Mouse (Mus musculus) forebrain, embryonic 13.5 days (tissue): ENCODE measurements at regions not wholly inside any gene's neighbourhood (a gene's known extent, or its start where the extent isn't known, plus 50 kb on each side); places are given as distances from the start of the nearest gene placed in this dataset.
A peak's percentile ranks its signal among the peaks of the same experiment; 100 is the strongest.

ENCODE experiments used
- ATAC-seq: fragments of 200-750 bp; cut with Nextera tagmentation; 2 replicates; pipeline ENCODE4 v1.8.0; 2017
- H3K27ac ChIP-seq: fragments of 300-500 bp; sonication (generic); 2 replicates; pipeline ENCODE4 v1.5.1; 2015; ENCODE audit warnings: inconsistent platforms, mild to moderate bottlenecking, moderate library complexity
- H3K27me3 ChIP-seq: fragments of 300-500 bp; sonication (generic); 2 replicates; pipeline ENCODE4 v1.6.1; 2015; ENCODE audit warnings: mild to moderate bottlenecking, inconsistent platforms
- H3K36me3 ChIP-seq: fragments of 300-500 bp; sonication (generic); 2 replicates; pipeline ENCODE4 v1.6.1; 2015; ENCODE audit warnings: mild to moderate bottlenecking, inconsistent platforms; ENCODE audit not compliant: poor library complexity, severe bottlenecking
- H3K4me1 ChIP-seq: fragments of 300-500 bp; sonication (generic); 2 replicates; pipeline ENCODE4 v1.6.1; 2015; ENCODE audit warnings: inconsistent platforms
- H3K4me2 ChIP-seq: fragments of 300-500 bp; sonication (generic); 2 replicates; pipeline ENCODE4 v1.6.1; 2015; ENCODE audit warnings: inconsistent platforms, mild to moderate bottlenecking, moderate library complexity
- H3K4me3 ChIP-seq: fragments of 300-500 bp; sonication (generic); 2 replicates; pipeline ENCODE4 v1.5.1; 2015; ENCODE audit warnings: mild to moderate bottlenecking, inconsistent platforms
- H3K9ac ChIP-seq: fragments of 300-500 bp; sonication (generic); 2 replicates; pipeline ENCODE4 v1.6.1; 2015; ENCODE audit warnings: mild to moderate bottlenecking, inconsistent platforms
- H3K9me3 ChIP-seq: fragments of 300-500 bp; sonication (generic); replicated peaks from 2 replicates; pipeline ENCODE4 v1.6.1; 2016; ENCODE audit warnings: inconsistent platforms
- WGBS: fragments of 180-500 bp; shearing (Covaris S2); methylation state at CpG from one replicate; pipeline ENCODE4 v1.1.7; 2015; 5-methylcytosine and 5-hydroxymethylcytosine counted together

DNA sequence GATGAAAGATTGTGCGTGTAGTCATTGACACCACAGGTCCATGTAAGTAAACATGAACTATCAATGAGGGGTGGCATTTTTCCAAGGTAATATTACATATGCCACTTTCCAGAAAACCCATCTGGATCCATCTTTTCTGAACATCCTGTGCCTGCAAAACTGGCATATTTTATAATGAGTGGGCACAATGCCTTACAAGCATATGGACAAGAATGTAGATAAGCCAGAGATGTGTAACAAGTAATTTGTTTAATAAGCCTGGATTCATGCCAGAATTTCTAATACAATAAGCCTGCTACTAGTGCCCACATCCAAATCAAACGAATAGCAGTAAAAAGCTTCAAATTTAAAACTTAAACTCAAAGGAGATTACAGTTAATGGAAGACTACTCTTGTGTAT lies 233.8 kb upstream of the Htr2c start:
- H3K27ac ChIP-seq, result no peak overlapping the region
- H3K4me1 ChIP-seq, result no peaks in the 10 kb centered on the region
- peak; percentile 53; the same call in 1 of the 2 replicates for ATAC-seq
- H3K4me3 ChIP-seq, result no peak overlapping the region
- H3K4me2 ChIP-seq, result no peak overlapping the region
- H3K27me3 ChIP-seq, result no peaks in the 10 kb centered on the region
- no peak overlapping the region for H3K9ac ChIP-seq
- 76% methylated on average over 2 of the region's 2 CpGs for WGBS
- no peaks in the 10 kb centered on the region for H3K36me3 ChIP-seq
- no peaks in the 10 kb centered on the region for H3K9me3 ChIP-seq
